Mouse (Mus musculus) forebrain, embryonic 13.5 days (tissue): ENCODE results near the gene Camk2d. TPM values are rescaled to one million over a fixed set of nuclear protein-coding genes. Genes with fewer than 3 reads are reported as not detected.

Source experiments
- ATAC-seq: fragments of 200-750 bp; cut with Nextera tagmentation; 2 replicates; pipeline ENCODE4 v1.8.0; 2017
- H3K27ac ChIP-seq: fragments of 300-500 bp; sonication (generic); 2 replicates; pipeline ENCODE4 v1.5.1; 2015; ENCODE audit warnings: inconsistent platforms, mild to moderate bottlenecking, moderate library complexity
- H3K27me3 ChIP-seq: fragments of 300-500 bp; sonication (generic); 2 replicates; pipeline ENCODE4 v1.6.1; 2015; ENCODE audit warnings: mild to moderate bottlenecking, inconsistent platforms
- H3K36me3 ChIP-seq: fragments of 300-500 bp; sonication (generic); 2 replicates; pipeline ENCODE4 v1.6.1; 2015; ENCODE audit warnings: mild to moderate bottlenecking, inconsistent platforms; ENCODE audit not compliant: poor library complexity, severe bottlenecking
- H3K4me1 ChIP-seq: fragments of 300-500 bp; sonication (generic); 2 replicates; pipeline ENCODE4 v1.6.1; 2015; ENCODE audit warnings: inconsistent platforms
- H3K4me2 ChIP-seq: fragments of 300-500 bp; sonication (generic); 2 replicates; pipeline ENCODE4 v1.6.1; 2015; ENCODE audit warnings: inconsistent platforms, mild to moderate bottlenecking, moderate library complexity
- H3K4me3 ChIP-seq: fragments of 300-500 bp; sonication (generic); 2 replicates; pipeline ENCODE4 v1.5.1; 2015; ENCODE audit warnings: mild to moderate bottlenecking, inconsistent platforms
- H3K9ac ChIP-seq: fragments of 300-500 bp; sonication (generic); 2 replicates; pipeline ENCODE4 v1.6.1; 2015; ENCODE audit warnings: mild to moderate bottlenecking, inconsistent platforms
- H3K9me3 ChIP-seq: fragments of 300-500 bp; sonication (generic); replicated peaks from 2 replicates; pipeline ENCODE4 v1.6.1; 2016; ENCODE audit warnings: inconsistent platforms
- WGBS: fragments of 180-500 bp; shearing (Covaris S2); methylation state at CpG from one replicate; pipeline ENCODE4 v1.1.7; 2015; 5-methylcytosine and 5-hydroxymethylcytosine counted together
- polyA plus RNA-seq: library from polyadenylated mRNA; unstranded; fragments of >200 nt; fragmentation: Nextera tagmentation; extraction: Ambion mirVana; gene quantifications from 2 replicates; pipeline ENCODE4 v1.2.1, GENCODE M21; 2015

Camk2d gene
- polyA plus RNA-seq, 1 experiment from 2014 or later = 17.8 TPM

- Histone ChIP-seq H3K27ac (no peak overlapping the region), H3K36me3 (no peaks in the 10 kb centered on the region), H3K27me3 (no peaks in the 10 kb centered on the region), H3K9me3 (no peaks in the 10 kb centered on the region), H3K4me3 (no peak overlapping the region), H3K9ac (no peak overlapping the region), H3K4me1 (no peaks in the 10 kb centered on the region), H3K4me2 (no peak overlapping the region)
- ATAC-seq = peak; percentile 29; the same call in 1 of the 2 replicates
- 70% methylated on average over 3 of the region's 3 CpGs for WGBS
These were observed 213.8 kb downstream of the Camk2d start for GRCm38 (mm10) chr3:126809915-126810314.

GRCm38 (mm10) chr3:126810372-126811090 lies 214.4 kb downstream of the Camk2d start:
- ATAC-seq = peak; percentile 86; the same call in 1 of the 2 replicates
- Histone ChIP-seq H3K9ac (no peak overlapping the region), H3K36me3 (no peaks in the 10 kb centered on the region), H3K27ac (no peak overlapping the region), H3K4me1 (no peaks in the 10 kb centered on the region), H3K4me3 (no peak overlapping the region), H3K27me3 (no peaks in the 10 kb centered on the region), H3K9me3 (no peaks in the 10 kb centered on the region), H3K4me2 (no peak overlapping the region)
- 83% methylated on average over 5 of the region's 5 CpGs for WGBS

- H3K4me1 ChIP-seq = no peaks in the 10 kb centered on the region
- WGBS = 90% methylated on average over 3 of the region's 3 CpGs
These were observed 215.5 kb downstream of the Camk2d start for GRCm38 (mm10) chr3:126811646-126812045.

GRCm38 (mm10) chr3:126822374-126822773 lies 226.3 kb downstream of the Camk2d start:
- no peaks in the 10 kb centered on the region for H3K4me1 ChIP-seq
- H3K4me3 ChIP-seq = no peak overlapping the region
- no peaks in the 10 kb centered on the region for H3K9me3 ChIP-seq
- no peak overlapping the region for H3K4me2 ChIP-seq
- 95% methylated on average over 3 of the region's 3 CpGs for WGBS
- no peak overlapping the region for H3K27ac ChIP-seq
- H3K27me3 ChIP-seq = no peaks in the 10 kb centered on the region
- no peaks in the 10 kb centered on the region for H3K36me3 ChIP-seq
- ATAC-seq = no peak
- H3K9ac ChIP-seq = no peak overlapping the region

More at GRCm38 (mm10) chr3:126811646-126812045, 215.5 kb downstream of the Camk2d start:
- H3K9ac ChIP-seq = no peak overlapping the region
- no peaks in the 10 kb centered on the region for H3K9me3 ChIP-seq
- no peak overlapping the region for H3K4me3 ChIP-seq
- no peaks in the 10 kb centered on the region for H3K27me3 ChIP-seq
- no peak overlapping the region for H3K27ac ChIP-seq
- ATAC-seq = no peak
- no peak overlapping the region for H3K4me2 ChIP-seq
- no peaks in the 10 kb centered on the region for H3K36me3 ChIP-seq

GRCm38 (mm10) chr3:126824930-126825329 lies 228.8 kb downstream of the Camk2d start:
- Histone ChIP-seq H3K4me3 (no peak overlapping the region), H3K4me2 (no peak overlapping the region), H3K9ac (no peak overlapping the region), H3K27me3 (no peaks in the 10 kb centered on the region), H3K4me1 (no peaks in the 10 kb centered on the region), H3K27ac (no peak overlapping the region), H3K36me3 (no peaks in the 10 kb centered on the region), H3K9me3 (no peaks in the 10 kb centered on the region)
- ATAC-seq = no peak
- 92% methylated on average over 1 of the region's 1 CpGs for WGBS

- no peaks in the 10 kb centered on the region for H3K36me3 ChIP-seq
- no peaks in the 10 kb centered on the region for H3K4me1 ChIP-seq
- H3K27ac ChIP-seq = no peak overlapping the region
- no peak overlapping the region for H3K9ac ChIP-seq
- WGBS = 46% methylated on average over 2 of the region's 2 CpGs
- no peaks in the 10 kb centered on the region for H3K27me3 ChIP-seq
- ATAC-seq = no peak
- no peaks in the 10 kb centered on the region for H3K9me3 ChIP-seq
- H3K4me2 ChIP-seq = no peak overlapping the region
- H3K4me3 ChIP-seq = no peak overlapping the region
These were observed 230.1 kb downstream of the Camk2d start for GRCm38 (mm10) chr3:126826172-126826571.

GRCm38 (mm10) chr3:126827900-126828299 lies 231.8 kb downstream of the Camk2d start:
- H3K27ac ChIP-seq = no peak overlapping the region
- H3K36me3 ChIP-seq = no peaks in the 10 kb centered on the region
- H3K4me2 ChIP-seq = no peak overlapping the region
- no peak for ATAC-seq
- no peaks in the 10 kb centered on the region for H3K27me3 ChIP-seq
- 88% methylated on average over 3 of the region's 3 CpGs for WGBS
- no peak overlapping the region for H3K9ac ChIP-seq
- H3K9me3 ChIP-seq = no peaks in the 10 kb centered on the region
- no peak overlapping the region for H3K4me3 ChIP-seq
- no peaks in the 10 kb centered on the region for H3K4me1 ChIP-seq

GRCm38 (mm10) chr3:126829817-126830216 lies 233.7 kb downstream of the Camk2d start:
- H3K27ac ChIP-seq = no peak overlapping the region
- H3K4me3 ChIP-seq = no peak overlapping the region
- WGBS = 88% methylated on average over 2 of the region's 2 CpGs
- no peaks in the 10 kb centered on the region for H3K36me3 ChIP-seq
- no peaks in the 10 kb centered on the region for H3K9me3 ChIP-seq
- no peak overlapping the region for H3K4me2 ChIP-seq
- no peak for ATAC-seq
- H3K27me3 ChIP-seq = no peaks in the 10 kb centered on the region
- H3K9ac ChIP-seq = no peak overlapping the region
- H3K4me1 ChIP-seq = no peaks in the 10 kb centered on the region

- no peaks in the 10 kb centered on the region for H3K36me3 ChIP-seq
- H3K4me3 ChIP-seq = no peak overlapping the region
- 80% methylated on average over 6 of the region's 6 CpGs for WGBS
- no peak overlapping the region for H3K4me2 ChIP-seq
- H3K27me3 ChIP-seq = no peaks in the 10 kb centered on the region
- H3K9me3 ChIP-seq = no peaks in the 10 kb centered on the region
- H3K27ac ChIP-seq = no peak overlapping the region
- peak; percentile 36; the same call in 1 of the 2 replicates for ATAC-seq
- no peak overlapping the region for H3K9ac ChIP-seq
- no peaks in the 10 kb centered on the region for H3K4me1 ChIP-seq
These were observed 235.5 kb downstream of the Camk2d start for GRCm38 (mm10) chr3:126831418-126832138.

- no peak overlapping the region for H3K27ac ChIP-seq
- H3K4me2 ChIP-seq = no peak overlapping the region
- H3K9me3 ChIP-seq = no peaks in the 10 kb centered on the region
- H3K4me1 ChIP-seq = no peaks in the 10 kb centered on the region
- no peaks in the 10 kb centered on the region for H3K36me3 ChIP-seq
- H3K27me3 ChIP-seq = no peaks in the 10 kb centered on the region
- WGBS = 60% methylated on average over 5 of the region's 5 CpGs
- H3K9ac ChIP-seq = no peak overlapping the region
- H3K4me3 ChIP-seq = no peak overlapping the region
- no peak for ATAC-seq
These were observed 238.6 kb downstream of the Camk2d start for GRCm38 (mm10) chr3:126834641-126835167.

- Histone ChIP-seq H3K4me3 (no peak overlapping the region), H3K4me1 (no peaks in the 10 kb centered on the region), H3K27me3 (no peaks in the 10 kb centered on the region), H3K4me2 (no peak overlapping the region), H3K9me3 (no peaks in the 10 kb centered on the region), H3K27ac (no peak overlapping the region), H3K36me3 (no peaks in the 10 kb centered on the region), H3K9ac (no peak overlapping the region)
- no peak for ATAC-seq
- WGBS = 86% methylated on average over 9 of the region's 9 CpGs
These were observed 246.7 kb downstream of the Camk2d start for GRCm38 (mm10) chr3:126842780-126843179.

GRCm38 (mm10) chr3:126844809-126845208 lies 248.7 kb downstream of the Camk2d start:
- no peak overlapping the region for H3K9ac ChIP-seq
- no peak overlapping the region for H3K27ac ChIP-seq
- H3K9me3 ChIP-seq = no peaks in the 10 kb centered on the region
- H3K36me3 ChIP-seq = no peaks in the 10 kb centered on the region
- ATAC-seq = no peak
- 93% methylated on average over 7 of the region's 7 CpGs for WGBS
- no peak overlapping the region for H3K4me2 ChIP-seq
- no peaks in the 10 kb centered on the region for H3K27me3 ChIP-seq
- no peaks in the 10 kb centered on the region for H3K4me1 ChIP-seq
- no peak overlapping the region for H3K4me3 ChIP-seq
